Mouse (Mus musculus) forebrain, postnatal 0 days (tissue): ENCODE results near the gene Cyp24a1. TPM values are rescaled to one million over a fixed set of nuclear protein-coding genes. Genes with fewer than 3 reads are reported as not detected.

Experiments
- ATAC-seq: fragments of 200-750 bp; cut with Nextera tagmentation; 2 replicates; pipeline ENCODE4 v1.8.0; 2017; ENCODE audit warnings: mild to moderate bottlenecking, moderate library complexity
- DNase-seq: peaks from one replicate; pipeline ENCODE4 v3.0.0-alpha.2; 2015
- H3K27ac ChIP-seq: fragments of 300-500 bp; sonication (generic); 2 replicates; pipeline ENCODE4 v1.5.1; 2014; ENCODE audit warnings: low read depth, mild to moderate bottlenecking, antibody characterized with exemption, low read length, moderate library complexity, mixed read lengths
- H3K27me3 ChIP-seq: fragments of 300-500 bp; sonication (generic); 2 replicates; pipeline ENCODE4 v1.6.1; 2014; ENCODE audit warnings: mild to moderate bottlenecking, low read length, mixed read lengths; ENCODE audit not compliant: insufficient read depth
- H3K36me3 ChIP-seq: fragments of 300-500 bp; sonication (generic); 2 replicates; pipeline ENCODE4 v1.6.1; 2014; ENCODE audit warnings: mild to moderate bottlenecking, moderate library complexity; ENCODE audit not compliant: insufficient read depth
- H3K4me1 ChIP-seq: fragments of 300-500 bp; sonication (generic); 2 replicates; pipeline ENCODE4 v1.6.1; 2014; ENCODE audit warnings: antibody characterized with exemption; ENCODE audit not compliant: insufficient read depth
- H3K4me2 ChIP-seq: fragments of 300-500 bp; sonication (generic); 2 replicates; pipeline ENCODE4 v1.6.1; 2014; ENCODE audit warnings: low read depth, mild to moderate bottlenecking, moderate library complexity
- H3K4me3 ChIP-seq: fragments of 300-500 bp; sonication (generic); 2 replicates; pipeline ENCODE4 v1.5.1; 2014; ENCODE audit warnings: low read depth, low read length, mixed read lengths
- H3K9ac ChIP-seq: fragments of 300-500 bp; sonication (generic); 2 replicates; pipeline ENCODE4 v1.6.1; 2014; ENCODE audit warnings: mild to moderate bottlenecking
- H3K9me3 ChIP-seq: fragments of 300-500 bp; sonication (generic); 2 replicates; pipeline ENCODE4 v1.6.1; 2016; ENCODE audit warnings: low read length
- CTCF ChIP-seq: sonication (generic); IDR thresholded peaks from 2 replicates; pipeline ENCODE4 v1.5.1; 2016; ENCODE audit warnings: antibody characterized with exemption, control low read depth, low read depth
- WGBS: fragments of 180-500 bp; shearing (Covaris S2); extraction: QIAGEN DNeasy Blood & Tissue Kit; methylation state at CpG from one replicate; pipeline ENCODE4 v1.1.7; 2014; 5-methylcytosine and 5-hydroxymethylcytosine counted together
- polyA plus RNA-seq: library from polyadenylated mRNA; unstranded; fragments of >200 nt; fragmentation: Nextera tagmentation; extraction: Ambion mirVana; gene quantifications from 2 replicates; pipeline ENCODE4 v1.2.1, GENCODE M21; 2015
- total RNA-seq: library from RNA; depleted of rRNA; stranded (reverse); fragments of >200 nt; gene quantifications from 2 replicates; pipeline ENCODE4 v1.2.3, GENCODE M21; 2014

The Cyp24a1 gene
- total and polyA plus RNA-seq, 2 experiments from 2014 or later: not detected

DNA sequence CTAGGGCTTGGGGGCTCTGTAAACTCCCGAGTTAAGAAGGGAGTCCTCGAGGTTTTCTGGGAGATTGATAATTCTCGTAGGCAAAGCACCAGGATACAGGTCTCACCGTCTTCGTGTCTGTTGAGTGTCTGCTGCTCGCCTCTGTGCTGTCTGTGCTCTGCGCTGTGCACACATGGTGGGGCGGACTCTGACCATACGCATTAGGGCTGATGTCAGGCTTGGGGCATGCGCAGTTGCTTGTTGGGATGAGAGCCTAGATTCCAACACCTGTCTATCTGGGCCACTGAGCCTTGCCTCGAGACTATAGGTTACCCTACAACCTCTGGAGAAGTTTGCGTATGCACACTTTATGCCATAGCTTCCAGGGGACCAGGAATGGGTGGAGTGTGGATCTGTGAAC, 16.8 kb upstream of the Cyp24a1 start:
- Histone ChIP-seq H3K27ac (no peak overlapping the region), H3K4me3 (no peak overlapping the region), H3K9ac (no peak overlapping the region), H3K27me3 (no peaks in the 10 kb centered on the region), H3K9me3 (no peaks in the 10 kb centered on the region), H3K4me2 (no peak overlapping the region), H3K36me3 (peaks cover 26% of the 10 kb centered on the region), H3K4me1 (peaks cover 12% of the 10 kb centered on the region)
- no peak for TF ChIP-seq CTCF
- ATAC-seq (no peak), DNase-seq (no peak)
- WGBS: 92% methylated on average over 12 of the region's 12 CpGs

DNA sequence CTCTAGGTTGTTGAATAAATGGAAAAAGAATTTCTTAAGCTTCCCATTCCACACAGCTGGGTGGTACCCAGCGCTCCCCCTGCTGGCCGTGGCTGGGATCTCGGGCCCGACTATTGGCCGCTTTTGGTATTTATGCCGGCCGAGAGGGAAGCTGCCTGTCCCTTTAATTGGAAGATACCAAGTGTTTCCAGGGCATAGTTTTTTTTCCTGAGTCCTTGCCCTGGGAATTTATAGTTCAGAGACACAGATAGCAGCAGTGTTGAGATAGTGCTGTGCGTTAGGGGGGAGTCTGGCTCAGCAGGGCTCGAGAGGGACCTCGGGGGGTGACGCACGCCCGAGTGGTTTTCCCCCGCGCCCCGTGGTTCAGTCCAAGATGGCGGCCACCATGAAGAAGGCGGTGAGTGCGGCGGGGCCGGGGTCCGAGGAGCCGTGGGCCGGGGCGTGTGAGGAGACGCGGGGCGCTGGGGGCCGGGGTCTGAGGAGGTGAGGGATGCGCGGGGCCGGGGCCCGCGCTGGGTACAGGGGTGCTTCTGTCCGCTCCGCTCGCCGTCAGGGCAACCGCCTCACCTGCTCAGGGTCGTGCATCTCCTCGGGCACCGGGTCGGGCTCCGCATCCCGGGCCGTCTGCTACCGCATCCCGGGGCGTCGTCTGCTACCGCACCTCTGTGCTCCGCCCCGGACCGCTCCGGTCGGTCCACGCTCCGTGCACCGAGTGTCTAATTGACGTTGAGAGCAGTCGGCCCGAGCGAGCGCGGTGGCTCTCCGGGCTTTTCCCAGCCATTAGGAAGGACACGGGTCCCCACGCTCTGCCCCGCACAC, 14.3 kb upstream of the Cyp24a1 start:
- H3K27ac ChIP-seq: peak overlapping the region; percentile 81
- peak; percentile 96 for TF ChIP-seq CTCF
- peaks cover 12% of the 10 kb centered on the region for H3K4me1 ChIP-seq
- H3K4me3 ChIP-seq: peak overlapping the region; percentile 95
- peak overlapping the region; percentile 60 for H3K4me2 ChIP-seq
- peaks cover 5% of the 10 kb centered on the region; the same call in 1 of the 2 replicates for H3K36me3 ChIP-seq
- DNase-seq (peak; percentile 95), ATAC-seq (peak; percentile 74)
- WGBS: 3% methylated on average over 68 of the region's 69 CpGs
- no peaks in the 10 kb centered on the region for H3K9me3 ChIP-seq
- H3K9ac ChIP-seq: peak overlapping the region; percentile 93
- H3K27me3 ChIP-seq: no peaks in the 10 kb centered on the region

DNA sequence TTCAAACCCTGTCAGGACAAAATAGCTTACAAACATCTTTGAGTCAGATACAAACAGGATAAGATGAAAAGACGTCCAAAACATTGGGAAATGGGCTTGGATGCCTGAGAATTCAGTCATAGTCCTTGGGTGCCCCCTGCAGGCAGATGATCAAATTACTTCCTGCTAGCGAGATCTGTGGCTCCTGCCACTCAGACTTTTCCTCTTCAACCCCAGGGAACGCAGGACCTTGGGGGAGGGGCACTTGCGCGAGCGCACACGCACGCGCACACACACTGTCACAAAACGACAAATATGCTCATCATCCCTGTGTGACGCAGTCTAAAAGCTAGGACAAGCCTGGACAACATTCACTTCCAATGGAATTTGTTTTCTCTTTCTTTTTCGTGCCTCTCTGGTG, 11.9 kb upstream of the Cyp24a1 start:
- H3K4me3 ChIP-seq: no peak overlapping the region

DNA sequence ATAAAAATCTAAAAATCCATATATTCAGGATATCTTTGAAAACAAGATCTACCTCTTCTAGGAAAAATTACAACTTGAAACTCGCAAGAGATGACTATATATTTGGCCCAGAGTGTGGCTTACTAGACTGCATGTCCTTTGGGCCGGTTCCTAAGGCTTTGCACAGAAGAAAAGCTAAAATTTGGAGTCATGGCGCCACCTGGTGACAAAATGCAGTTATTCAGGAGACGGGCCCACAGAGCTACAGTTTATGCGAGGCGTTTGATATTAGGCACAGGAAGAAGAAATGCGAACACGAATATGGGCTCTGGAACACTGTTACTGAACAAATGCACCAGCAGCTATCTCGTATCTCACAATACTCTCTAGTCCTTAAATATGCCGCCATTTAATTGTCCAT, 10.8 kb upstream of the Cyp24a1 start:
- ATAC-seq (peak; percentile 58), DNase-seq (peak; percentile 95)
- no peak overlapping the region for H3K27ac ChIP-seq
- 7% methylated on average over 10 of the region's 10 CpGs for WGBS
- H3K4me3 ChIP-seq: no peak overlapping the region
- H3K27me3 ChIP-seq: no peaks in the 10 kb centered on the region
- TF ChIP-seq CTCF: peak; percentile 91
- H3K4me2 ChIP-seq: no peak overlapping the region
- H3K9ac ChIP-seq: no peak overlapping the region
- H3K4me1 ChIP-seq: peaks cover 9% of the 10 kb centered on the region
- H3K36me3 ChIP-seq: no peaks in the 10 kb centered on the region
- no peaks in the 10 kb centered on the region for H3K9me3 ChIP-seq

More for the DNA sequence above, 11.9 kb upstream of the Cyp24a1 start:
- peak; percentile 93 for TF ChIP-seq CTCF
- Histone ChIP-seq H3K4me2 (peak overlapping the region; percentile 45), H3K27me3 (no peaks in the 10 kb centered on the region), H3K36me3 (no peaks in the 10 kb centered on the region; the same call in 1 of the 2 replicates), H3K27ac (no peak overlapping the region), H3K9me3 (no peaks in the 10 kb centered on the region), H3K9ac (no peak overlapping the region), H3K4me1 (peaks cover 12% of the 10 kb centered on the region)
- DNase-seq (peak; percentile 94), ATAC-seq (peak; percentile 30; the same call in 1 of the 2 replicates)
- WGBS: 3% methylated on average over 12 of the region's 12 CpGs

DNA sequence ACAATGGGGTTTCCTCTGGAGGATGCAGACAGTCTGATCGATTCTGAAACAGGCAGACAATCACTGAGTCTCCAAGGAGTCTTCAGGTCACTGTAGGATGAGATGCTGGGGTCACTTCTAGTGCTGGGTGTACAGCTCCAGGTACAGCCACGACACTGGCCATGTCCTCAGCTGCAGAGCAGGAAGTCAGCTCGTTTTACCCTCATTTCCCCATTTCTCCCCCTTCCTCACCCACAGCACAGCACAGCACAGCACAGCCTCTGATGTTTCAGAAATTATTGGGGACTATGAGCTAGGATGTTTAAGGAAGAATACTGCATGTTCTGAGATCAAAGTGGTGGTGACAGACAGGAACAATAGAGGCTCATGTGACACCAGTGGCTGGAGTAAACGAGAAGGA, 7.0 kb upstream of the Cyp24a1 start:
- peaks cover 6% of the 10 kb centered on the region; the same call in 1 of the 2 replicates for H3K27me3 ChIP-seq
- TF ChIP-seq CTCF: no peak
- ATAC-seq (no peak), DNase-seq (no peak)
- H3K9ac ChIP-seq: no peak overlapping the region
- H3K36me3 ChIP-seq: no peaks in the 10 kb centered on the region
- no peak overlapping the region for H3K4me2 ChIP-seq
- H3K27ac ChIP-seq: no peak overlapping the region
- H3K4me1 ChIP-seq: no peaks in the 10 kb centered on the region
- no peaks in the 10 kb centered on the region for H3K9me3 ChIP-seq
- 43% methylated on average over 4 of the region's 4 CpGs for WGBS
- H3K4me3 ChIP-seq: no peak overlapping the region

DNA sequence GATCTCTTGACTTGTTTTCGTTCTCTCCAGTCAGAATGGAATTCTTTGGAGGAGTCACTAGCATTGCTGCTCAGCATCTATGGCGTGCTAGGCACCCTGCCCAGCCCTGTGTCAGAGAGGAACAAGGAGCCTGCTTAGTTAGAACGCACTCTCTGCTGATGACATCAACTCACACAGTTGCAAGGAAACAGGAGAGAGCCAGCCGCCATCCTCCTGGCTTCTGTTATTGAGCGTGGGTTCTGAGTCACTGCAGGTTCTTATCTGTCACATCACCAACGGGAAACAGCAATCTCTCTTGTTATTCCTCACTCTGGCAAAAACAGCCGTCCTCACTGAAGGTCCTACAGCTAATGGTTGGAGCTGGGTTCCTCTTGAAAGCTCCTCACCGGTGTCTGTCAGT, 6.4 kb upstream of the Cyp24a1 start:
- no peaks in the 10 kb centered on the region for H3K9me3 ChIP-seq
- DNase-seq: no peak
- TF ChIP-seq CTCF: no peak
- H3K36me3 ChIP-seq: no peaks in the 10 kb centered on the region
- no peak for ATAC-seq
- H3K27ac ChIP-seq: no peak overlapping the region
- no peaks in the 10 kb centered on the region for H3K4me1 ChIP-seq
- peaks cover 12% of the 10 kb centered on the region; the same call in 1 of the 2 replicates for H3K27me3 ChIP-seq
- H3K9ac ChIP-seq: no peak overlapping the region
- 45% methylated on average over 8 of the region's 8 CpGs for WGBS
- no peak overlapping the region for H3K4me2 ChIP-seq
- H3K4me3 ChIP-seq: no peak overlapping the region

DNA sequence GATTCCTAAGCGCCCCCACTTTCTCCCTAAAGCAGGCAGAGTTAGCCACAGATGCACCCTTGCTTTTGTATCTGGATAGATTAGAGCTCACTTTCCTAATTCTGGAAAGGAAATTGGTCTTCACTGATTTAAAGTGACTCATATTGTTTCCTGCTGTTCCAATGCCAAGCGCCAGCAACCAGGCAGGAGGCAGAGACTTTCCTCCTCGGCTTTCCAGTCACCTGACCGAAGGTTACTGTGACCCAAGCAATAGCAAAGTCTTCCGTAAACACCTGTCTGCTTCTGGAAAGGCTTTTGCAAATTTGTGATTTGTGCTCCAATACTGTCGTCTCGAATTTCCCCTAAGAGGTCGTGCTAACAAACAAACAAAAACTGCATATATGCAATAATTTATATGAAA, 1.1 kb upstream of the Cyp24a1 start:
- 31% methylated on average over 8 of the region's 8 CpGs for WGBS

More for the DNA sequence above, 1.1 kb upstream of the Cyp24a1 start:
- Histone ChIP-seq H3K36me3 (no peaks in the 10 kb centered on the region), H3K4me1 (no peaks in the 10 kb centered on the region; the same call in 1 of the 2 replicates), H3K9ac (no peak overlapping the region), H3K27me3 (peaks cover 49% of the 10 kb centered on the region), H3K4me2 (no peak overlapping the region), H3K27ac (no peak overlapping the region), H3K9me3 (no peaks in the 10 kb centered on the region), H3K4me3 (no peak overlapping the region)
- ATAC-seq (no peak), DNase-seq (no peak)
- TF ChIP-seq CTCF: no peak
